Mouse (Mus musculus) heart, postnatal 0 days (tissue): Measurements from ENCODE around the gene Ano8. TPM values are rescaled to one million over a fixed set of nuclear protein-coding genes. Genes with fewer than 3 reads are reported as not detected.
A peak's percentile ranks its signal among the peaks of the same experiment; 100 is the strongest.
"Not testable (repeated sequence)": the region's sequence is repeated elsewhere in the genome, so short reads cannot be mapped to it uniquely, and the experiment has no call there.

Experiments used
- ATAC-seq: fragments of 200-750 bp; cut with Nextera tagmentation; 2 replicates; pipeline ENCODE4 v1.8.0; 2017; ENCODE audit warnings: low read depth, moderate number of reproducible peaks, moderate library complexity; ENCODE audit not compliant: insufficient read depth
- DNase-seq: peaks from one replicate; pipeline ENCODE4 v3.0.0-alpha.2; 2016; ENCODE audit warnings: low spot score
- H3K27ac ChIP-seq: fragments of 300-500 bp; sonication (generic); 2 replicates; pipeline ENCODE4 v1.5.1; 2014; ENCODE audit warnings: low read depth, mild to moderate bottlenecking
- H3K27me3 ChIP-seq: fragments of 300-500 bp; sonication (generic); 2 replicates; pipeline ENCODE4 v1.6.1; 2014; ENCODE audit warnings: low read length, mixed read lengths; ENCODE audit not compliant: control insufficient read depth, insufficient read depth
- H3K36me3 ChIP-seq: fragments of 300-500 bp; sonication (generic); replicated peaks from 2 replicates; pipeline ENCODE4 v1.6.1; 2014; ENCODE audit warnings: low read length, mixed read lengths; ENCODE audit not compliant: control insufficient read depth, insufficient read depth
- H3K4me1 ChIP-seq: fragments of 300-500 bp; sonication (generic); 2 replicates; pipeline ENCODE4 v1.6.1; 2014; ENCODE audit warnings: antibody characterized with exemption; ENCODE audit not compliant: control insufficient read depth, insufficient read depth
- H3K4me2 ChIP-seq: fragments of 300-500 bp; sonication (generic); 2 replicates; pipeline ENCODE4 v1.6.1; 2014; ENCODE audit warnings: low read depth, mild to moderate bottlenecking, low read length, moderate library complexity
- H3K4me3 ChIP-seq: fragments of 300-500 bp; sonication (generic); 2 replicates; pipeline ENCODE4 v1.5.1; 2014; ENCODE audit warnings: low read depth, low read length
- H3K9ac ChIP-seq: fragments of 300-500 bp; sonication (generic); replicated peaks from 2 replicates; pipeline ENCODE4 v1.6.1; 2014; ENCODE audit warnings: low read depth, low read length, mixed read lengths
- H3K9me3 ChIP-seq: fragments of 300-500 bp; sonication (generic); replicated peaks from 2 replicates; pipeline ENCODE4 v1.6.1; 2016; ENCODE audit warnings: low read length; ENCODE audit not compliant: control insufficient read depth
- CTCF ChIP-seq: IDR thresholded peaks from 2 replicates; pipeline ENCODE4 v1.5.1; 2016; ENCODE audit warnings: antibody characterized with exemption, control low read depth, low read depth
- EP300 ChIP-seq: IDR thresholded peaks from 2 replicates; pipeline ENCODE4 v1.6.1; 2016; ENCODE audit warnings: antibody characterized with exemption, low read depth
- WGBS: fragments of 180-500 bp; shearing (Covaris S2); extraction: QIAGEN DNeasy Blood & Tissue Kit; methylation state at CpG from one replicate; pipeline ENCODE4 v1.1.7; 2014; 5-methylcytosine and 5-hydroxymethylcytosine counted together
- polyA plus RNA-seq: library from polyadenylated mRNA; unstranded; fragments of >200 nt; fragmentation: Nextera tagmentation; extraction: Ambion mirVana; gene quantifications from 2 replicates; pipeline ENCODE4 v1.2.1, GENCODE M21; 2015
- total RNA-seq: library from RNA; depleted of rRNA; stranded (reverse); fragments of >200 nt; gene quantifications from 2 replicates; pipeline ENCODE4 v1.2.3, GENCODE M21; 2014; ENCODE audit warnings: low replicate concordance

The Ano8 gene
- total and polyA plus RNA-seq, 2 experiments from 2014 or later: 0.74 to 10.8 TPM

DNA sequence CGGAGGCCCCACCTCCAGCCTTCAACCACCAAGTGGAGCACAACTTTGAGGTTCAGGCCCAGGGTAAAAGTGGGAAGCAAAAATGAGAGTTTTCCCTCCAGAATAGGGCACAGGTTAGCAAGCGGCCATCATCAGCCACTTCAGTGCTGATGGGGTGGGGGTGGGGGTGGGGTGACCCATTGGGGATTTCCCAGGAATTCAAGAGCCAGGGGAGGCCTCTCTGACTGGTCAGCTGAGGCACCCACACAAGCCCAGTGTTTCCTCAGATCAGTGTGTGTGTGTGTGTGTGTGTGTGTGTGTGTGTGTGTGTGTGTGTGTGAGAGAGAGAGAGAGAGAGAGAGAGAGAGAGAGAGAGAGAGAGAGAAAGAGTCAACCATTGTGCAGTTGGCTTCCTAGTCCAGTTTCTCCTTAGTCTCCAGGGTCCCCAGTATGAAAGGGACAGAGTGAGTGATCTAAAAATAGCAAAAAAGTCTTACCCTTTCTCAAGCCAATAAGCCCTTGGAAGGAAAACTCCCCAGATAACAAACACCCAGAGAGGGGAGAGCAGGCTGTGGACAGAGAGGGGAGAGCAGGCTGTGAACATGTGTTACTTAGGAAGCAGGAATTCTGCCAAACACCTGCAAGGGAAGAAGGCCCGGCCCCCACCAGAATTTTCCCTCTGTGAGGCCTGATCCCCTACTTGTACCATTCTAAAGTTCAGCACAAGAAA lies 41.6 kb upstream of the Ano8 start:
- 34% methylated on average over 3 of the region's 3 CpGs for WGBS
- Histone ChIP-seq H3K4me1 (peaks cover 19% of the 10 kb centered on the region), H3K27ac (peak overlapping the region; percentile 96), H3K9ac (no peak overlapping the region), H3K4me3 (no peak overlapping the region), H3K4me2 (no peak overlapping the region), H3K9me3 (no peaks in the 10 kb centered on the region), H3K27me3 (peaks cover 8% of the 10 kb centered on the region), H3K36me3 (no peaks in the 10 kb centered on the region)
- ATAC-seq: peak; percentile 31; the same call in 1 of the 2 replicates
- TF ChIP-seq EP300 (no peak), CTCF (no peak)
- DNase-seq: peak; percentile 54

DNA sequence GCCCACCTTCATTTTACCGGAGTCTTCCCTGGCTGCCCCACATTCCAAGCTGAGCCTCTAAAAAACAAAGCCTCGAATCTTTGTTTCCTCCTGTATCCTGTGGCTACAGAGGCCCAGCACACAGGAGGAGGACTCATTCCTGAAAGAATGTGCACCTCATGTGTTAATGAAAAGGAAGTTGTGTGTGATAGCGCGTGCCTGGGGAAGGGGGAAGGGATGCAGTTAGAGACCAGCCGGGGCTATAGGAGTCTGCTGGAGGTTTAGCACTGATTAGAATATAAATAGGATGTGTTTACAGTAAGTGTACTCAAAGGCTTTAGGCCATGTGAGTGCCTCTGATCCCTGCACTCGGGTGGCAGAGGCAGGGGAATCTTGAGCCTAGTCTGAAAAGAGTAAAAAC lies 40.5 kb upstream of the Ano8 start:
- TF ChIP-seq EP300 (no peak), CTCF (no peak)
- H3K4me1 ChIP-seq: peaks cover 22% of the 10 kb centered on the region
- H3K36me3 ChIP-seq: no peaks in the 10 kb centered on the region
- no peaks in the 10 kb centered on the region for H3K9me3 ChIP-seq
- peak; percentile 14; the same call in 1 of the 2 replicates for ATAC-seq
- H3K27me3 ChIP-seq: peaks cover 8% of the 10 kb centered on the region
- H3K9ac ChIP-seq: no peak overlapping the region
- DNase-seq: peak; percentile 66
- 22% methylated on average over 6 of the region's 6 CpGs for WGBS
- H3K4me2 ChIP-seq: no peak overlapping the region
- no peak overlapping the region for H3K4me3 ChIP-seq
- peak overlapping the region; percentile 96 for H3K27ac ChIP-seq

DNA sequence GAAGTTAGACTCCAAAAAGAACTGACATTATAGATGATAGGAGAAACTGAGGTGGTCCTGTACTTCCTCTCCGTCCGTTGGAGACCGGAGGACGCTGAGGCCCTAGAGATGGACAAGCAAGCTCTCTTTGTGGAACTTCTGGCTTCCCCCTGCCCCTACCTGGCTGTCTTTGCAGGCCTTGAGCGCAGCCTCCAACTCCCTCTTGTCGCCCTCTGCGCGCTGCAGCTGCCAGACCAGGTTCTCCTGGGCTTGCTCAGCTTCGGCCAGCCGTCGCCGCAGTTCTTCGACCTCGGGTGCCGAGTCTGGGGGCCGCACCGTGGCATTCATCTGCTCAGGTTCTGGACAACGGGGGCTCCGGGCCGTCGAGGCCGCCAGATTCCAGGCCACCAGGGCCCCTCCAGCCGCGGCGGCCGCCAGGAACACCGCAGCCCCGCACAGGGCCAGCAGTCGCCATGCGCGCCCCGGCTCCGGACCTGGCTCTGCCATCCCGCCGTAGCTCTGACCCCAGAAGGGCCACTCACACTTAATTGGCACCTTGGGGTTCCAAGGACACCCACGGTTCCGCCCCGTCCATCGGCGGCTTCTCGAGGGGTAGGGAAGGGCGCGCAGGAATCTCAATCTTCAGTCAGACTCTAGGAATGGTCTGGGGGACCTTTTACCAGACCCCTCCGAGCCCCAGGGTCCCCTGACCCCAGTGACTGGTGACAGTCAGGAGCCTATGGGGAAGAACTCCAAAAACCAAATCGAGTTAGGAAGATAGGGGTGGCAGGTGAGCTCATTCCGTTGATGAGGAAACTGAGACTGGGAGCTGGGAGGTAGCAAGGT lies 39.7 kb upstream of the Ano8 start, which contains the start of gene Ccdc194:
TSS of gene Ccdc194 (minus strand) at position 486 of the 825 bp plus-strand sequence.
- ATAC-seq (no peak), DNase-seq (no peak)
- WGBS: 24% methylated on average over 46 of the region's 46 CpGs
- H3K4me3 ChIP-seq: no peak within 1 kb of the TSS
- H3K9ac ChIP-seq: peak within 1 kb of the TSS; percentile 18; the same call in 1 of the 2 replicates
- H3K36me3 ChIP-seq: no peaks in the 10 kb centered on the region
- peaks cover 23% of the 10 kb centered on the region for H3K4me1 ChIP-seq
- H3K4me2 ChIP-seq: peak within 1 kb of the TSS; percentile 35
- peaks cover 14% of the 10 kb centered on the region for H3K27me3 ChIP-seq
- TF ChIP-seq CTCF (no peak), EP300 (no peak)
- peak within 1 kb of the TSS; percentile 96 for H3K27ac ChIP-seq
- no peaks in the 10 kb centered on the region for H3K9me3 ChIP-seq

GRCm38 (mm10) chr8:71521634-71522033 lies 35.9 kb upstream of the Ano8 start:
- Histone ChIP-seq H3K4me1 (peaks cover 5% of the 10 kb centered on the region), H3K9ac (no peak overlapping the region), H3K4me3 (no peak overlapping the region), H3K27me3 (peaks cover 17% of the 10 kb centered on the region), H3K4me2 (no peak overlapping the region), H3K36me3 (no peaks in the 10 kb centered on the region), H3K27ac (no peak overlapping the region), H3K9me3 (no peaks in the 10 kb centered on the region)
- peak; percentile 91 for ATAC-seq
- DNase-seq: peak; percentile 96
- no peak for TF ChIP-seq EP300
- TF ChIP-seq CTCF: peak; percentile 97
- 3% methylated on average over 17 of the region's 17 CpGs for WGBS

- not testable (repeated sequence) for H3K4me2 ChIP-seq, H3K4me3 ChIP-seq, H3K27ac ChIP-seq, H3K36me3 ChIP-seq, H3K9ac ChIP-seq, H3K4me1 ChIP-seq, H3K9me3 ChIP-seq, H3K27me3 ChIP-seq
- TF ChIP-seq CTCF: peak; percentile 68
- peak; percentile 80 for DNase-seq
- WGBS: 29% methylated on average over 9 of the region's 10 CpGs
- ATAC-seq: 0 out of 2 replicates have a peak, but pooled peaks have one; percentile 24
Measured at GRCm38 (mm10) chr8:71519037-71519825, 33.5 kb upstream of the Ano8 start.
